Mouse (Mus musculus) G1E (cell line): ENCODE data around the gene Slc22a18.

ENCODE experiments used
- CTCF ChIP-seq: IDR thresholded peaks from 2 replicates; pipeline ENCODE4 v1.5.1; 2012; ENCODE audit warnings: low read depth, low read length, inconsistent platforms, mixed read lengths
- GATA1 ChIP-seq: IDR thresholded peaks from 2 replicates; pipeline ENCODE4 v1.6.1; 2012; ENCODE audit warnings: borderline replicate concordance, low read length, inconsistent platforms, mixed read lengths
- GATA2 ChIP-seq: IDR thresholded peaks from 2 replicates; pipeline ENCODE4 v1.6.1; 2012; ENCODE audit warnings: low read depth, low read length, inconsistent platforms, borderline replicate concordance
- POLR2AphosphoS5 ChIP-seq: IDR thresholded peaks from 2 replicates; pipeline ENCODE4 v1.6.1; 2012; ENCODE audit warnings: low read depth, low read length, inconsistent platforms; ENCODE audit not compliant: insufficient replicate concordance
- TAL1 ChIP-seq: conservative IDR thresholded peaks from 2 replicates; pipeline ENCODE4 v1.6.1; 2012; ENCODE audit warnings: low read depth, low read length, inconsistent platforms, mixed read lengths

DNA sequence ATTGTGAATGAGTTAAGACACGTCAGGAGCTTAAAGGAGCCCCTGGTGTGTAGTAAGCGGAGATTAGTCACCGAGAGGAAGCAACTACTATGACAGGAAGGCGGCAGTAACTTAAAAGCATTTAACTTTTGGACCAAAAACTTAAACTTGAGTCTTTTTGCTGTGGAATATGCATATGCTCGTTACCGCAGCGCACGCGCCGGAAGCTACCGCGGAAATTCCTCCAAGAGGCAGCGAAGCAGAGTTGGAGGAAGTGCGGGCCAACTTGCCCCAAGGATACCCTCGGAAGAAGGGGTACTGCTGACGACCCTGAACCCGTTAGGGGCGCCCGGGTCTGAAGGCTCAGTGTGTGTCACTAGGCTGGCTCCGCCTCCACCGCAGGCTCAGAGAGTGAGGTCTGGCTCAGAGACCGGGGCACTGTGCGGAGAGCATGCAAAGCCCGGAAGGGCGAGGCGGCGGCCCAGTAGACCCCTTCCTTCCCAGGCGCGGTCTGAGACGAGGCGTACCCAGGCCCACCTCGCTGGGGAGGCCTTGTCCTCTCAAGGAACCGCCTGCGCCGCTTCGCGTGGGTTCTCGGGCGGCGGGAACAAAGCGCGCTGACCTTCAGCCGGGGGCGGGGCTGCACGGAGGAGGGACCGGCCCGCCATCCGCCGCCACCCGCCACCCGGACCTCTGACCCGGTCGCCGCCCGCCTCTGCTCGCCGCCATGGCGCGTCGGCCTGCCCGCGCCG lies 74.9 kb downstream of the Slc22a18 start:
- TF ChIP-seq CTCF: no peak
- no peak for TF ChIP-seq POLR2AphosphoS5
- no peak for TF ChIP-seq TAL1
- no peak for TF ChIP-seq GATA1
- TF ChIP-seq GATA2: no peak
